Mouse (Mus musculus) neural tube, embryonic 10.5 days (tissue): ENCODE measurements around the gene Podn.

Source experiments
- DNase-seq: peaks from one replicate; pipeline ENCODE4 v3.0.0-alpha.2; 2017; ENCODE audit warnings: low spot score; ENCODE audit errors: extremely low spot score

Gene Podn

GRCm38 (mm10) chr4:108007532-108008103 is 88.6 kb downstream of the Podn start:
- DNase-seq = no peak

- no peak for DNase-seq
Observed at GRCm38 (mm10) chr4:108005328-108005727, 90.9 kb downstream of the Podn start.

GRCm38 (mm10) chr4:107999380-107999779 is 96.9 kb downstream of the Podn start:
- DNase-seq = no peak

GRCm38 (mm10) chr4:107998641-107999332 is 97.5 kb downstream of the Podn start:
- DNase-seq = no peak

- DNase-seq = no peak
Observed at GRCm38 (mm10) chr4:107996418-107996986, 99.7 kb downstream of the Podn start.

- DNase-seq = no peak
Observed at GRCm38 (mm10) chr4:107995727-107996126, 100.5 kb downstream of the Podn start.

- no peak for DNase-seq
Observed at GRCm38 (mm10) chr4:107995011-107995410, 101.2 kb downstream of the Podn start.

- DNase-seq = no peak
Observed at GRCm38 (mm10) chr4:107991879-107992278, 104.4 kb downstream of the Podn start.

- DNase-seq = no peak
Observed at GRCm38 (mm10) chr4:107990818-107991217, 105.4 kb downstream of the Podn start.

GRCm38 (mm10) chr4:107988931-107989330 is 107.3 kb downstream of the Podn start:
- no peak for DNase-seq

GRCm38 (mm10) chr4:107986386-107987168 is 109.7 kb downstream of the Podn start:
- DNase-seq = no peak

- no peak for DNase-seq
Observed at GRCm38 (mm10) chr4:107985812-107986211, 110.4 kb downstream of the Podn start.

GRCm38 (mm10) chr4:107984282-107984981 is 111.8 kb downstream of the Podn start:
- no peak for DNase-seq

GRCm38 (mm10) chr4:107983717-107984116 is 112.5 kb downstream of the Podn start:
- DNase-seq = no peak

GRCm38 (mm10) chr4:107980002-107980600 is 116.1 kb downstream of the Podn start:
- DNase-seq = no peak

- DNase-seq = no peak
Observed at GRCm38 (mm10) chr4:107979530-107979929, 116.7 kb downstream of the Podn start.

- no peak for DNase-seq
Observed at GRCm38 (mm10) chr4:107977593-107977992, 118.7 kb downstream of the Podn start.

GRCm38 (mm10) chr4:107975004-107975403 is 121.2 kb downstream of the Podn start:
- DNase-seq = no peak

- no peak for DNase-seq
Observed at GRCm38 (mm10) chr4:107974527-107974926, 121.7 kb downstream of the Podn start.

- no peak for DNase-seq
Observed at GRCm38 (mm10) chr4:107971162-107971561, 125.1 kb downstream of the Podn start.

- DNase-seq = no peak
Observed at GRCm38 (mm10) chr4:107969781-107970180, 126.5 kb downstream of the Podn start.
